Mouse (Mus musculus) neural tube, embryonic 11.5 days (tissue): ENCODE measurements at regions not wholly inside any gene's neighbourhood (a gene's known extent, or its start where the extent isn't known, plus 50 kb on each side); places are given as distances from the start of the nearest gene placed in this dataset.
"Not testable (repeated sequence)": the region's sequence is repeated elsewhere in the genome, so short reads cannot be mapped to it uniquely, and the experiment has no call there.

Experiments used
- ATAC-seq: fragments of 200-750 bp; cut with Nextera tagmentation; 2 replicates; pipeline ENCODE4 v1.8.0; 2017; ENCODE audit warnings: moderate number of reproducible peaks, mild to moderate bottlenecking, moderate TSS enrichment, moderate library complexity; ENCODE audit not compliant: insufficient read depth, low FRiP score, low TSS enrichment
- DNase-seq: peaks from one replicate; pipeline ENCODE4 v3.0.0-alpha.2; 2015; ENCODE audit warnings: low spot score
- H3K27ac ChIP-seq: fragments of 300-500 bp; sonication (generic); 2 replicates; pipeline ENCODE4 v1.5.1; 2014; ENCODE audit warnings: low read depth, mild to moderate bottlenecking, low read length
- H3K27me3 ChIP-seq: fragments of 300-500 bp; sonication (generic); 2 replicates; pipeline ENCODE4 v1.6.1; 2014; ENCODE audit warnings: mild to moderate bottlenecking, low read length, mixed read lengths; ENCODE audit not compliant: control insufficient read depth, insufficient read depth
- H3K36me3 ChIP-seq: fragments of 300-500 bp; sonication (generic); 2 replicates; pipeline ENCODE4 v1.6.1; 2014; ENCODE audit warnings: mild to moderate bottlenecking, low read length, moderate library complexity, mixed read lengths; ENCODE audit not compliant: control insufficient read depth, insufficient read depth
- H3K4me1 ChIP-seq: fragments of 300-500 bp; sonication (generic); 2 replicates; pipeline ENCODE4 v1.6.1; 2014; ENCODE audit warnings: low read length, mixed read lengths; ENCODE audit not compliant: control insufficient read depth, insufficient read depth
- H3K4me2 ChIP-seq: fragments of 300-500 bp; sonication (generic); 2 replicates; pipeline ENCODE4 v1.6.1; 2014; ENCODE audit warnings: low read depth, mild to moderate bottlenecking, moderate library complexity
- H3K4me3 ChIP-seq: fragments of 300-500 bp; sonication (generic); 2 replicates; pipeline ENCODE4 v1.5.1; 2014; ENCODE audit warnings: low read depth, low read length
- H3K9ac ChIP-seq: fragments of 300-500 bp; sonication (generic); 2 replicates; pipeline ENCODE4 v1.6.1; 2014; ENCODE audit warnings: mild to moderate bottlenecking, low read length
- H3K9me3 ChIP-seq: fragments of 300-500 bp; sonication (generic); 2 replicates; pipeline ENCODE4 v1.6.1; 2016; ENCODE audit warnings: low read length; ENCODE audit not compliant: control insufficient read depth
- WGBS: fragments of 180-500 bp; shearing (Covaris S2); extraction: QIAGEN DNeasy Blood & Tissue Kit; methylation state at CpG from one replicate; pipeline ENCODE4 v1.1.7; 2014; 5-methylcytosine and 5-hydroxymethylcytosine counted together

- Histone ChIP-seq H3K36me3 (no peaks in the 10 kb centered on the region), H3K4me1 (no peaks in the 10 kb centered on the region), H3K9ac (no peak overlapping the region), H3K27ac (no peak overlapping the region), H3K4me3 (no peak overlapping the region), H3K4me2 (no peak overlapping the region), H3K27me3 (no peaks in the 10 kb centered on the region), H3K9me3 (no peaks in the 10 kb centered on the region)
- DNase-seq, result no peak
- no peak for ATAC-seq
- 91% methylated on average over 1 of the region's 1 CpGs for WGBS
These were observed 348.7 kb upstream of the Cpeb2 start for GRCm38 (mm10) chr5:42884251-42884650.

GRCm38 (mm10) chr5:42891890-42892289 lies 341.1 kb upstream of the Cpeb2 start:
- no peak overlapping the region for H3K4me3 ChIP-seq
- H3K4me2 ChIP-seq, result no peak overlapping the region
- H3K27me3 ChIP-seq, result no peaks in the 10 kb centered on the region
- no peaks in the 10 kb centered on the region for H3K36me3 ChIP-seq
- H3K9ac ChIP-seq, result no peak overlapping the region
- no peak overlapping the region for H3K27ac ChIP-seq
- 40% methylated on average over 2 of the region's 2 CpGs for WGBS
- no peak for ATAC-seq
- no peak for DNase-seq
- no peaks in the 10 kb centered on the region for H3K4me1 ChIP-seq
- no peaks in the 10 kb centered on the region for H3K9me3 ChIP-seq

GRCm38 (mm10) chr5:42906136-42906535 lies 326.8 kb upstream of the Cpeb2 start:
- no peak overlapping the region for H3K4me3 ChIP-seq
- no peak overlapping the region for H3K27ac ChIP-seq
- H3K9me3 ChIP-seq, result no peaks in the 10 kb centered on the region
- no peak overlapping the region for H3K4me2 ChIP-seq
- no peak for DNase-seq
- WGBS, result 84% methylated on average over 3 of the region's 3 CpGs
- H3K27me3 ChIP-seq, result no peaks in the 10 kb centered on the region
- ATAC-seq, result no peak
- no peaks in the 10 kb centered on the region for H3K36me3 ChIP-seq
- no peak overlapping the region for H3K9ac ChIP-seq
- no peaks in the 10 kb centered on the region for H3K4me1 ChIP-seq

- Histone ChIP-seq H3K27ac (no peak overlapping the region), H3K27me3 (no peaks in the 10 kb centered on the region), H3K4me3 (no peak overlapping the region), H3K4me2 (no peak overlapping the region), H3K9me3 (no peaks in the 10 kb centered on the region), H3K4me1 (no peaks in the 10 kb centered on the region), H3K36me3 (no peaks in the 10 kb centered on the region), H3K9ac (no peak overlapping the region)
- ATAC-seq (no peak), DNase-seq (no peak)
- WGBS, result 89% methylated on average over 3 of the region's 3 CpGs
These were observed 313.6 kb upstream of the Cpeb2 start for GRCm38 (mm10) chr5:42919328-42919727.

GRCm38 (mm10) chr5:42932106-42932505 lies 300.9 kb upstream of the Cpeb2 start:
- no peaks in the 10 kb centered on the region for H3K9me3 ChIP-seq
- H3K4me1 ChIP-seq, result no peaks in the 10 kb centered on the region
- WGBS, result 83% methylated on average over 2 of the region's 2 CpGs

GRCm38 (mm10) chr5:42959296-42959862 lies 273.6 kb upstream of the Cpeb2 start:
- DNase-seq (no peak), ATAC-seq (no peak)
- Histone ChIP-seq H3K4me1 (no peaks in the 10 kb centered on the region), H3K4me2 (no peak overlapping the region), H3K27me3 (no peaks in the 10 kb centered on the region), H3K36me3 (no peaks in the 10 kb centered on the region), H3K4me3 (no peak overlapping the region), H3K9me3 (no peaks in the 10 kb centered on the region), H3K9ac (no peak overlapping the region), H3K27ac (no peak overlapping the region)
- 82% methylated on average over 9 of the region's 9 CpGs for WGBS

More at GRCm38 (mm10) chr5:42932106-42932505, 300.9 kb upstream of the Cpeb2 start:
- Histone ChIP-seq H3K27me3 (no peaks in the 10 kb centered on the region), H3K27ac (no peak overlapping the region), H3K4me3 (no peak overlapping the region), H3K9ac (no peak overlapping the region), H3K4me2 (no peak overlapping the region), H3K36me3 (no peaks in the 10 kb centered on the region)
- ATAC-seq, result no peak
- DNase-seq, result no peak

- not testable (repeated sequence) for H3K4me3 ChIP-seq, H3K36me3 ChIP-seq, H3K27me3 ChIP-seq, H3K9ac ChIP-seq, ATAC-seq, DNase-seq, H3K4me1 ChIP-seq, H3K9me3 ChIP-seq, H3K27ac ChIP-seq, H3K4me2 ChIP-seq
- WGBS, result 95% methylated on average over 2 of the region's 2 CpGs
These were observed 266.0 kb upstream of the Cpeb2 start for GRCm38 (mm10) chr5:42966952-42967351.

GRCm38 (mm10) chr5:42969209-42969608 lies 263.8 kb upstream of the Cpeb2 start:
- Histone ChIP-seq H3K4me3 (no peak overlapping the region), H3K9ac (no peak overlapping the region), H3K4me1 (no peaks in the 10 kb centered on the region), H3K27ac (no peak overlapping the region), H3K4me2 (no peak overlapping the region), H3K27me3 (no peaks in the 10 kb centered on the region), H3K36me3 (no peaks in the 10 kb centered on the region), H3K9me3 (no peaks in the 10 kb centered on the region)
- ATAC-seq (no peak), DNase-seq (no peak)

- no peaks in the 10 kb centered on the region for H3K27me3 ChIP-seq
- 87% methylated on average over 3 of the region's 3 CpGs for WGBS
- H3K4me1 ChIP-seq, result no peaks in the 10 kb centered on the region
- H3K27ac ChIP-seq, result no peak overlapping the region
- no peak overlapping the region for H3K9ac ChIP-seq
- no peak for ATAC-seq
- no peak overlapping the region for H3K4me2 ChIP-seq
- DNase-seq, result no peak
- H3K4me3 ChIP-seq, result no peak overlapping the region
- H3K9me3 ChIP-seq, result no peaks in the 10 kb centered on the region
- no peaks in the 10 kb centered on the region for H3K36me3 ChIP-seq
These were observed 263.3 kb upstream of the Cpeb2 start for GRCm38 (mm10) chr5:42969621-42970020.
